Mouse (Mus musculus) mature B cell (primary cell): ENCODE data around the gene Gm6351.
"Not testable (repeated sequence)": the region's sequence is repeated elsewhere in the genome, so short reads cannot be mapped to it uniquely, and the experiment has no call there.

ENCODE experiments used
- in situ Hi-C: fragments of 300-500 bp; cut with MboI; formaldehyde crosslinking; loops from 2 replicates; pipeline ENCODE4 v1.14.3; 2019

Gm6351 gene

DNA sequence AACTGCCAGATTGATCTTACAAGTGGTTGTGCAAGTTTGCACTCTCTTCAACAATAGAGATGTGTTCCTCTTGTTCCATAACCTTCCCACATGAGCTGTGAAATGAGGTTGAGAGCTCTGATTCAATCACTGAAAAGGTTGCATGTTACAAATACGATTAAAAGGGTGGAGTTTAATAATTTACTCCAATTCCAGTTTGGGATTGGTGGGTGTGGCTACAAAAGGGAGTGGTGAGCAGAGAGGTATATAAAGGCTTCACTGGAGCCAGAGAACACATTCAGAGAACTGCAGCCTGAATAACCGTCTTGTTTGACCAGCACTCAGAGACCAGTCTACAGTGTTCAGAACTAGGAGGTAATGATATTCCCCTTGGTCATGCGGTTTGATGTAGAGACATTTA lies at the start of gene Gm6351:
TSS of gene Gm6351 (plus strand) at position 301 of the 400 bp plus-strand sequence.
- in situ Hi-C loops: not testable (repeated sequence)

DNA sequence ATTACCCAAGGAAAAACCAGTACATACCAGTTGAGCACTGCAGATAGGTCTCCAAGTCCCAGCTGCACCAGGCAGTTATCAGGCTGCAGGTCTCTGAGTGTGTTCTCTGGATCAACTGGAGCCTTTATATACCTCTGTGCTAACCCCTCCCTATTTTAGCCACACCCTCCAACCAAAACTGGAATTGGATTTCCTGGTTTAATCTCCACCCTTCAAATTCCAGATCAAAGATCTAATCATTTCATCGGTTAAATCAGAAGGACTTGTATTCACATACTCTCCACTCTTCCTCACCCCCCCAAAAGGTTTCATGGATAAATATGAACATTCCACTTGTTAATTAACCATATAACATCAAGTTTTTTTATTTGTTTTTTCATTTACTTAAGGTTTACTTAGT lies 5.7 kb upstream of the Gm6351 start, which contains the start of gene BC061212:
TSS of gene BC061212 (minus strand) at position 101 of the 400 bp plus-strand sequence.
- in situ Hi-C loops: not testable (repeated sequence)
